Mouse (Mus musculus) liver, embryonic 15.5 days (tissue): ENCODE measurements around the gene Rbm12. TPM values are rescaled to one million over a fixed set of nuclear protein-coding genes. Genes with fewer than 3 reads are reported as not detected.
"Not testable (repeated sequence)": the region's sequence is repeated elsewhere in the genome, so short reads cannot be mapped to it uniquely, and the experiment has no call there.

ENCODE experiments used
- ATAC-seq: fragments of 200-750 bp; cut with Nextera tagmentation; 2 replicates; pipeline ENCODE4 v1.8.0; 2017; ENCODE audit warnings: moderate number of reproducible peaks, mild to moderate bottlenecking, moderate library complexity; ENCODE audit not compliant: insufficient read depth
- H3K27ac ChIP-seq: fragments of 300-500 bp; sonication (generic); replicated peaks from 2 replicates; pipeline ENCODE4 v1.5.1; 2015; ENCODE audit warnings: mild to moderate bottlenecking, inconsistent platforms
- H3K27me3 ChIP-seq: fragments of 300-500 bp; sonication (generic); 2 replicates; pipeline ENCODE4 v1.6.1; 2015; ENCODE audit warnings: mild to moderate bottlenecking, inconsistent platforms
- H3K36me3 ChIP-seq: fragments of 300-500 bp; sonication (generic); replicated peaks from 2 replicates; pipeline ENCODE4 v1.6.1; 2015; ENCODE audit warnings: moderate library complexity, mild to moderate bottlenecking, inconsistent platforms
- H3K4me1 ChIP-seq: fragments of 300-500 bp; sonication (generic); replicated peaks from 2 replicates; pipeline ENCODE4 v1.6.1; 2015; ENCODE audit warnings: inconsistent platforms
- H3K4me2 ChIP-seq: fragments of 300-500 bp; sonication (generic); 2 replicates; pipeline ENCODE4 v1.6.1; 2015; ENCODE audit warnings: moderate library complexity, mild to moderate bottlenecking, inconsistent platforms
- H3K4me3 ChIP-seq: fragments of 300-500 bp; sonication (generic); replicated peaks from 2 replicates; pipeline ENCODE4 v1.5.1; 2015; ENCODE audit warnings: mild to moderate bottlenecking, inconsistent platforms
- H3K9ac ChIP-seq: fragments of 300-500 bp; sonication (generic); 2 replicates; pipeline ENCODE4 v1.6.1; 2015; ENCODE audit warnings: moderate library complexity, mild to moderate bottlenecking, inconsistent platforms
- H3K9me3 ChIP-seq: fragments of 300-500 bp; sonication (generic); replicated peaks from 2 replicates; pipeline ENCODE4 v1.6.1; 2016; ENCODE audit warnings: inconsistent platforms
- WGBS: fragments of 180-500 bp; shearing (Covaris S2); methylation state at CpG from one replicate; pipeline ENCODE4 v1.1.7; 2015; ENCODE audit warnings: mixed read lengths; ENCODE audit not compliant: insufficient replicate concordance; 5-methylcytosine and 5-hydroxymethylcytosine counted together
- polyA plus RNA-seq: library from polyadenylated mRNA; unstranded; fragments of >200 nt; fragmentation: Nextera tagmentation; extraction: Ambion mirVana; gene quantifications from 2 replicates; pipeline ENCODE4 v1.2.1, GENCODE M21; 2015

The Rbm12 gene
- polyA plus RNA-seq, 1 experiment from 2014 or later, result 9.7 TPM

GRCm38 (mm10) chr2:156126992-156127391, 15.2 kb upstream of the Rbm12 start, which contains the start of gene Gm28036:
TSS of gene Gm28036 (minus strand) at chr2:156127092.
- H3K4me3 ChIP-seq, result no peak within 1 kb of the TSS
- no peaks in the 10 kb centered on the region for H3K9me3 ChIP-seq
- no peak within 1 kb of the TSS for H3K9ac ChIP-seq
- H3K27me3 ChIP-seq, result no peaks in the 10 kb centered on the region
- WGBS, result 91% methylated on average over 5 of the region's 5 CpGs
- no peaks in the 10 kb centered on the region for H3K4me1 ChIP-seq
- no peak within 1 kb of the TSS for H3K4me2 ChIP-seq
- no peak within 1 kb of the TSS for H3K27ac ChIP-seq
- no peak for ATAC-seq
- H3K36me3 ChIP-seq, result peaks cover 69% of the 10 kb centered on the region

GRCm38 (mm10) chr2:156123731-156124130, 12.0 kb upstream of the Rbm12 start:
- H3K4me2 ChIP-seq, result no peak overlapping the region
- 77% methylated on average over 5 of the region's 5 CpGs for WGBS
- H3K27me3 ChIP-seq, result no peaks in the 10 kb centered on the region
- no peak overlapping the region for H3K4me3 ChIP-seq
- H3K9me3 ChIP-seq, result no peaks in the 10 kb centered on the region
- no peaks in the 10 kb centered on the region for H3K4me1 ChIP-seq
- no peak overlapping the region for H3K9ac ChIP-seq
- H3K36me3 ChIP-seq, result peaks cover 48% of the 10 kb centered on the region
- ATAC-seq, result no peak
- no peak overlapping the region for H3K27ac ChIP-seq

GRCm38 (mm10) chr2:156119566-156119965, 7.8 kb upstream of the Rbm12 start:
- H3K4me2 ChIP-seq, result no peak overlapping the region
- no peak for ATAC-seq
- H3K9ac ChIP-seq, result no peak overlapping the region
- H3K4me1 ChIP-seq, result no peaks in the 10 kb centered on the region
- no peaks in the 10 kb centered on the region for H3K9me3 ChIP-seq
- no peak overlapping the region for H3K27ac ChIP-seq
- no peaks in the 10 kb centered on the region for H3K27me3 ChIP-seq
- H3K4me3 ChIP-seq, result no peak overlapping the region
- peaks cover 14% of the 10 kb centered on the region for H3K36me3 ChIP-seq

GRCm38 (mm10) chr2:156112080-156112423, 274 bp upstream of the Rbm12 start:
- Histone ChIP-seq H3K4me3 (peak overlapping the region; percentile 91), H3K27ac (peak overlapping the region; percentile 90), H3K4me1 (peaks cover 37% of the 10 kb centered on the region), H3K4me2 (peak overlapping the region; percentile 85), H3K9ac (peak overlapping the region; percentile 94)
- WGBS, result 18% methylated on average over 5 of the region's 5 CpGs
- H3K36me3 ChIP-seq, H3K9me3 ChIP-seq, H3K27me3 ChIP-seq, ATAC-seq: not testable (repeated sequence)

- Histone ChIP-seq H3K9me3 (no peaks in the 10 kb centered on the region), H3K4me3 (peak overlapping the region; percentile 91), H3K4me1 (peaks cover 45% of the 10 kb centered on the region), H3K27ac (peak overlapping the region; percentile 90), H3K36me3 (peaks cover 14% of the 10 kb centered on the region), H3K27me3 (no peaks in the 10 kb centered on the region), H3K9ac (peak overlapping the region; percentile 94), H3K4me2 (peak overlapping the region; percentile 85)
- ATAC-seq, result peak; percentile 66
- under 1% methylated on average over 16 of the region's 16 CpGs for WGBS
Measured at GRCm38 (mm10) chr2:156110627-156111357, 986 bp downstream of the Rbm12 start.

- no peak overlapping the region for H3K27ac ChIP-seq
- 76% methylated on average over 5 of the region's 5 CpGs for WGBS
- no peak for ATAC-seq
- no peak overlapping the region for H3K9ac ChIP-seq
- peaks cover 39% of the 10 kb centered on the region for H3K36me3 ChIP-seq
- H3K4me1 ChIP-seq, result no peaks in the 10 kb centered on the region; the same call in 1 of the 2 replicates
- no peak overlapping the region for H3K4me2 ChIP-seq
- H3K9me3 ChIP-seq, result no peaks in the 10 kb centered on the region
- H3K4me3 ChIP-seq, result no peak overlapping the region
- H3K27me3 ChIP-seq, result no peaks in the 10 kb centered on the region
Measured at GRCm38 (mm10) chr2:156091926-156092325, 19.9 kb downstream of the Rbm12 start.

GRCm38 (mm10) chr2:156089799-156090198, 22.0 kb downstream of the Rbm12 start:
- no peaks in the 10 kb centered on the region; the same call in 1 of the 2 replicates for H3K4me1 ChIP-seq
- no peak overlapping the region for H3K27ac ChIP-seq
- ATAC-seq, result no peak
- H3K4me2 ChIP-seq, result no peak overlapping the region
- H3K36me3 ChIP-seq, result peaks cover 18% of the 10 kb centered on the region
- no peaks in the 10 kb centered on the region for H3K27me3 ChIP-seq
- H3K9ac ChIP-seq, result no peak overlapping the region
- WGBS, result 93% methylated on average over 1 of the region's 1 CpGs
- no peaks in the 10 kb centered on the region for H3K9me3 ChIP-seq
- no peak overlapping the region for H3K4me3 ChIP-seq

GRCm38 (mm10) chr2:156087391-156088110, 24.2 kb downstream of the Rbm12 start:
- H3K4me3 ChIP-seq, result no peak overlapping the region
- no peak overlapping the region for H3K9ac ChIP-seq
- no peak overlapping the region for H3K27ac ChIP-seq
- H3K27me3 ChIP-seq, result no peaks in the 10 kb centered on the region
- peaks cover 3% of the 10 kb centered on the region for H3K4me1 ChIP-seq
- peaks cover 11% of the 10 kb centered on the region; the same call in 1 of the 2 replicates for H3K36me3 ChIP-seq
- no peaks in the 10 kb centered on the region for H3K9me3 ChIP-seq
- WGBS, result 61% methylated on average over 7 of the region's 7 CpGs
- no peak for ATAC-seq
- H3K4me2 ChIP-seq, result no peak overlapping the region

GRCm38 (mm10) chr2:156084541-156084940, 27.2 kb downstream of the Rbm12 start:
- WGBS, result 70% methylated on average over 3 of the region's 3 CpGs
- Histone ChIP-seq H3K4me3 (no peak overlapping the region), H3K9ac (no peak overlapping the region), H3K27ac (no peak overlapping the region), H3K36me3 (no peaks in the 10 kb centered on the region), H3K9me3 (no peaks in the 10 kb centered on the region), H3K27me3 (no peaks in the 10 kb centered on the region), H3K4me1 (peaks cover 3% of the 10 kb centered on the region), H3K4me2 (no peak overlapping the region)
- no peak for ATAC-seq

- no peak overlapping the region for H3K4me2 ChIP-seq
- no peaks in the 10 kb centered on the region for H3K9me3 ChIP-seq
- no peak for ATAC-seq
- no peak overlapping the region for H3K4me3 ChIP-seq
- no peak overlapping the region for H3K27ac ChIP-seq
- WGBS, result 84% methylated on average over 7 of the region's 7 CpGs
- peaks cover 3% of the 10 kb centered on the region; the same call in 1 of the 2 replicates for H3K4me1 ChIP-seq
- H3K27me3 ChIP-seq, result no peaks in the 10 kb centered on the region
- peaks cover 36% of the 10 kb centered on the region for H3K36me3 ChIP-seq
- no peak overlapping the region for H3K9ac ChIP-seq
Measured at GRCm38 (mm10) chr2:156080391-156080790, 31.4 kb downstream of the Rbm12 start.

- 64% methylated on average over 4 of the region's 4 CpGs for WGBS
- H3K9ac ChIP-seq, result no peak overlapping the region
Measured at GRCm38 (mm10) chr2:156079674-156080073, 32.1 kb downstream of the Rbm12 start.

More at GRCm38 (mm10) chr2:156079674-156080073, 32.1 kb downstream of the Rbm12 start:
- ATAC-seq, result no peak
- Histone ChIP-seq H3K9me3 (no peaks in the 10 kb centered on the region), H3K27ac (no peak overlapping the region), H3K27me3 (no peaks in the 10 kb centered on the region), H3K4me3 (no peak overlapping the region), H3K4me1 (peaks cover 3% of the 10 kb centered on the region; the same call in 1 of the 2 replicates), H3K36me3 (peaks cover 43% of the 10 kb centered on the region), H3K4me2 (no peak overlapping the region)
